Mouse (Mus musculus) v-Abl transformed pro-B cells (cell line): ENCODE data around the gene Tbxas1.

Experiments used
- in situ Hi-C, 2 experiments: fragments of 400-800 bp; cut with MboI; formaldehyde crosslinking; loops; one replicate each; pipeline ENCODE4 v1.15.1; 2025; ENCODE audit not compliant: unreplicated experiment in 2 of 2

Tbxas1 gene

DNA sequence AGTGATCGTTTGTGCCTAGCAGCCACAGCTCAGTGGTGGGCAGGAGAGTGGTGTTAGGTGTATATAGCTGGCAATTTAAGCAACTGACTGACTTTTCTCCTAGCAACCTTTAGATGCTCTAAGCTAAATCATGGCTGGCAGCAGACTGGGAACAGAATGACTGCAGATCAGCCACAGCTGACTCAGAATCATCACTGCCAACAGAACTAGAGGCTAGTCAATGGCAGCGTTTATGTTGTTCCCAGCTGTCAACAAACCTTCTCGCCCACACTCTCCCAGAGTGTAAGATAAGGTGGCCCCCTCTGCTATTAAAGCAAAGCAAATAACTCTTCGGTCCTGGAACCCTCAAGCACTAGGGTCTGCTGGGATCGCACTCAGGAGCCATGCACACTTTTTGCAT lies 144.0 kb downstream of the Tbxas1 start:
- in situ Hi-C loops = no loop called here

DNA sequence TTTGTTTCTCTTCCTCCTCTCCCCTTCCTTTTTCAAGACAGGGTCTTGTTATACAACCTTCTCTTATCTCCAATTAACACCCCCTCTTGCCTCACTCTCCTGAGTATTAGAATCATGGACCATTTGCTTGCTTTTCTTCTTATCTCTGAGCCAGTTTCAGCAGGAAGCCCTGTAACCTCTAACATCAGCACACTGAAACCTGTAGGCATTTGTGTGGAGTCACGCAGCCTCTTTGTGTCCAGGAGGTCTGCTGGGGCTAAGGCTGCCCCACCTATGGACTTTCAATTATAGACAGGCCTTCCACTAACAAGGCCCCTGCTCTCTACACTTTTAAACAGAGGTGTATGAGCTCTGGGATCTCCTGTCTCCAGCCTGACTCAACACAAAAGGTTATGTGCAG lies 146.7 kb downstream of the Tbxas1 start:
- in situ Hi-C loops = no loop called here

DNA sequence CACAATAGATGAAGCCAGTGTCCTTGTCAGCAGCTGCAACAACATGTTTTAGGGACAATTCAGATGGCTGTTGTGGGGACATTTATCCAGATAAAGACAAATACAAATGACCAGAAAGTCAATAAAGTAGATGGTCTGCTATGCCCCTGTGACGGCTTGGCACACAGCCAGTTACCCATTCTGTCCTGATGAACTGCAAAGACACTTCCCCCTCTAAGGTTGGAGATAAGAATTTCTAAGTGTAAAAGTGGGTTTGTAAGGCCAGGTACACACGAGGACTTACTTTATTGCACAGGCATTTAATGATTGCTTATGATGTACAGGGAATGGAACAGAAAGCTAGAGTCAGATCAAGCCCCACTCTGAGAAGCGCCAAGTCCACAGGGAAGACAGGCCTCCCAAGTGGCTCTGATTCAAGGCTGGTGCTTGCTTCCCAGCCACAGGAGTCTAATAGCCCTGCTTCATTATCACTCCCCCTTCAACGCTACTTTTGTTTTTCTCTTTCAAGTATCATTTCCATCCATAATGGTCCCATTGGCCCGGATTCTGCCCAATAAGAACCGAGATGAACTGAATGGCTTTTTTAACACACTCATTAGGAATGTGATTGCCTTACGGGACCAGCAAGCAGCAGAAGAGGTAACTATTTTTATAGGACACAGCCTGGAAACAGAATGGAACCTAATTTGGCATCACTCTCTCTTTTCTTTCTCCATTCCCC lies 147.4 kb downstream of the Tbxas1 start:
- in situ Hi-C loops = no loop called here

DNA sequence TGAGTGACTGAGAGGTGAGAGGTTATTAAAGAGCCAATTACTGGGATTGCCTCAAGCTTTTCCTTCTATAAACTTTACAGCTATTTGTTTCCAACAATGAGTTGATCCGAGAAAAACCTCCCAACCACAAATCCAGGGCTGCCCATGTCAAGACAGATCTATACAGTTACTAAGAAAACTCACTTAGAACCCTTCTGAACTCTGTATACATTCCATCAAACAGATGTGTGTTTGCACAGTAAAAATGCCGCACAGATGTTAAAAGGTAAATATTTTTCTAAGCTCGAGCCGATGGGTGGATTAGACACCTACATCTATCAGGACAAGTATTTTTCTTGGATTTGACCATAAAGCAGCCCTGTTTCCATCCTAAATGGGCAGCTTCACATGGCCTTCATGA lies 149.4 kb downstream of the Tbxas1 start:
- in situ Hi-C loops = no loop called here

DNA sequence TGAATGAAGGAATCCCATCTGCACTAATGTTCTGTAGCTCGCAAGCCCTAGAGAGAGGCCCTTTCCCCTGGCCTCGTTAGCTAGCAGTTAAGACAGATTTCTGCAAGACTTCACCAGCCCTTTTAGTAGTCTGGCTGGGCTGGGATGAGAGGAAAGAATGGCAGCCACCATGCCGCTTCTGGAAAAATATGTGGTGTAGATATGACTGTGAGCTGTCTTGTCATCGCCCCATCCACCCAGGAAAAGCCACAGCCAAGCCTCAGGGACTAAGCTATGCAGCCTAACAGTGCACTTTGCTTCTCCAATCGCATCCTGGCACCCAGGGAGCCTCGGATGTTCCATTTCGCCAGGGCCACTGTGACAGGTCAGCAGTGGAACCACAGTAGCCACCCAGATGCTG lies 149.8 kb downstream of the Tbxas1 start:
- in situ Hi-C loops = no loop called here

DNA sequence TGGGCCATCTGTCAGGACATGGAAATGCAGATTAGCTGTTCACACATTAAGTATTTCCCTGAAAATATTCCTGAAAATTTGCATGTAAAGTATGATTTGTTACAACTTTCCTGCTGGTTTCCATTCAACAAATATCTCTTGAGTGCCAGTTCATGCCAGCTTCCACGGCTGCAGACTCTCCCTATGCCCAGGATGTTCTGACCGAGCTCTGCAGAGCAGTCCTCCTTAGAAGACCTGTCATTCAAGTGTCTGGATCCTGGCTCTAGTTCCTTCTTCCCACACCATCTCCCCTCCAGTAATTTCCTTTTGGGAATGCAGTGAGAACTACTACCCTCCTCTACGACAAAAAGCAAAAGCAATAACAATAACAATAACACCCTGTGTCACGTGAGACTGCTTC lies 155.5 kb downstream of the Tbxas1 start:
- in situ Hi-C loops = no loop called here

DNA sequence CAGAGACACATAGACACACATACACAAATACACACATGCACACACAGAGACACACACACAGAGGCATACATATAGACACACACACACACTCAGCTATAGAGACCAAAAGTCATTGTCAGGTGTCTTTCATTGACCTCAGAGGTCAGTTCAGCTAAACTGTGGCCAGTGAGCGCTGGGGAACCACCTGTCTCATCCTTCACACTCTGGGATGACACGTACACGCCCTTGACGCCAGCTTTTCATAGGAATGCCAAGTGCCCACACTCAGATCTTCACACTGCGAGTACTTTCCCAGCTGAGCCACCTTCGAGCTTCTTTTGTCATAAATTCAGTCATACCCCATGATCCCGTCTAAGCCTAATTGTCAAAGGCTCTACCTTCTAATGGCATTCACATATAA lies 158.5 kb downstream of the Tbxas1 start:
- in situ Hi-C loops = no loop called here

DNA sequence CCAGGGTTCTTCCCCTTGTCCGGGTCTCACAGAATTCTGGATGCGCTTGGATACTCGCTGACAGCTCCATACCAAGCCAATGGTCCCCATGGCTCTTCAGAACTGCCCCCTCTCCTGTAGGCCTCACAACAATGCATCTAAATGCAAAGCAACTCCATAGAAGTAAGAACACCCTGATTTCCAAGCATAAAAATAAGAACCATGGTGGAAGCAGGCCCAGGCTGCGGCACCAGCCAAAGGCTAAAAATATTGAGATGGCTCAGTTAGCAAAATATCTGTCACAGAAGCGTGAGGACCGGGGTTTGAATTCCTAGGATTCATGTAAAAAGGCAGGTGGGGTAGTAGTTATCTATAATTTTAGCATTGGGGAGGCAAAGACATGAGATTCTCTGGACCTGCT lies 159.8 kb downstream of the Tbxas1 start:
- in situ Hi-C loops = no loop called here

DNA sequence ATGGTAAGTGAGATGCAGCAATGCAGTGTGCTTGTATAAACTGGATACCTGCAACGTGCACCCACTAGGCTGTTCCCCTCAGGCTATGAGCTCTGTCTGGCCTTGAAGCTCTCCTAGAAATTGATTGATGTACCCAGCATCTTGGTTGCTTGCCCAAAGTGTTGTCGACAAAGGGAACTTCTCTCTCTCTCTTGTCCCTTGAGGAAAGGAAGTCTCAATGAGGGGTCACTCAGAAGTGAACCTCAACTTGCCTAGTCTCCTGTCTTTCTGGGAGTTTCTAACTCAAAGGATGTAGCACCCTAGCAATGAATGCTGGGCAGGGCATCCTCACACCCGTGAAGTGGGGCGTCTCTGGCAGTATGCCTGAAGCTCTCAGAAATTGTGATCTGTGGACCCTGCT lies 161.0 kb downstream of the Tbxas1 start:
- in situ Hi-C loops = no loop called here

DNA sequence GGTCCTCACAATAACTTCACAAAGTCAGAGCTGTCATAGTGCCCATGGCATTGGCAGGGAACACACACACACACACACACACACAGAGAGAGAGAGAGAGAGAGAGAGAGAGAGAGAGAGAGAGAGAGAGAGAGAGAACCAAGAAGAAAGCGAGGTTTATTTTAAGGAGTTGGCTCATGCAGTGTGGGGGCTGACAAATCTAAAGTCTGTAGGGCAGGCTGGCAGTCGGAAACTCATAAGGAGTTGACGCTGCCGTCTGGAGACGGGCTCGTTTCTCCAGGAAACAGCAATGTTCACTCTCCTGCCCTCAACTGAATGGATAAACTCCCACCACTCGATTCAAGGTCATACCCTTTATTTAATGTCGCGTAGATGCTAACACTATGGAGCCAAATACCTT lies 165.2 kb downstream of the Tbxas1 start:
- in situ Hi-C loops = no loop called here

DNA sequence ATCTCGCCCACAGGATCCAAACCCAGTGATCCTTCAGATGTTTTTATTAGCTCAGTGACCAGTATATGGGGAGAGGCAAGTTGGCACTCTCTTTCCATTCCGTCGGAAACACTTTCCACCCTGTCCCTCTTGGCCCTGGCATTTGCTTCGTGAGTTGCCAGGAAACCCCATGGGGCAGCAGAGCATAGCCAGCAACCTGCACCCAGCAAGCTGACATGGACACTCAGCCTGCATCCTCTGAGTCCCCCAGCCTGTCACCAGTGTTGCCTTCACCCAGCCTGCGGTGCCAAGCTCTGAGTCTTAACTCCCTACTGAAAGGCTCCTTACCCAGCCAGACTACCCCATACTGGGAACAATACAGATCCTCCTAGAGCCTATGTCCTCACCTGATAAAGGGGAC lies 173.9 kb downstream of the Tbxas1 start:
- in situ Hi-C loops = no loop called here

DNA sequence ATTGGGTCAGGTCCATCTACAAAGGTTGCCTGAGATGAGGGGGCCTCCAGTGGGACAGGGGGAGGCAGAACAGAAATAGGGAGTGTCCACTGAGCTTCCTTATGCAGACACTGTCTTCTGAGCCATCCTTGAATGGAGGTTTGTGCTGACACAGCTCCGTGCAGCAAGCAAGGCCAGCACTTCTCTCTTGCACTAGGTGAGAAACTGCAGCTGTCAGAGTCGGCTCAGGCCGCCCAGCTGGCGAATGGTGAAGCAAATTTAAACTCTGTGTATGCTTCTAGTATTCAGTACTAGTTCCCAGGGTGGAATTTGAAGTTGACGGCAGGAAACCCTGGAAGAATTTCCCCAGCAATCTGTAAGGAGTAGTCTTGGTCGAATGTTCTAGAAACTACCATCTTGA lies 175.6 kb downstream of the Tbxas1 start:
- in situ Hi-C loops = no loop called here

DNA sequence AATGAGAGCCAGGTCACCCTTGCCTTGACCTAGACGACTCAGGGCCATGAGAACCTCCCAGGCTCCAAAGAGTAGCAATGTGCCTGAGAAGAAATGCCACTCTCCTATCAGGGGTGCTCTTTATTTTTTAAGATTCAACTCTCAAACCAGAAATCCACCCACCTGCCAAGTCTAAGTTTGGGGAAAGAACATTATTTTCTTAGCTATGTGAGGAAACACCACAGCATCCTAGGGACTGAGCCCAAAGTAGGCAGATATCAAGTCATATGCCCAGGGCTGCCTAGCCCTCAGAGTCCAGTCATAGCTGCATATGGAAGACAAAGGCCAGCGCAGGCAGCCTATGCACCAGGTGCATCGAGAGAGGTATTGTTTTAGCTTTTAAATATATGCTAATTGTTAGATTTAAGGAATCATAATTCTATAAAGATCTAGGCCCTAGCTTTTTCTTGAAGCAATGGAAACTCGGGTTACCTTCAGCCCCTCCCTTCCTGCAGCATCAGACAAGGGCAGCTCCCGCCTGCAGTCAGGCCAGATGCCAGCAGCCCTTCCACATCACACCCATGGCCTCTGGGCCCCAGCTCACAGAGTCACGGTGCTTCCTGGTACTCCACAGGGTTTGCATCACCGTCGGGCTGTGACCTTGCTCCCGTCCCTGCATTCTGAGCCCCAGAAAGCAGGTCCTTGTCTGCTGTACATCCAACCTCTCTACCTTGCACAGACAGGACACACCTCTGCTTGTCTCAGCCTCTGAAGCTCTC lies 176.8 kb downstream of the Tbxas1 start:
- in situ Hi-C loops = no loop called here

DNA sequence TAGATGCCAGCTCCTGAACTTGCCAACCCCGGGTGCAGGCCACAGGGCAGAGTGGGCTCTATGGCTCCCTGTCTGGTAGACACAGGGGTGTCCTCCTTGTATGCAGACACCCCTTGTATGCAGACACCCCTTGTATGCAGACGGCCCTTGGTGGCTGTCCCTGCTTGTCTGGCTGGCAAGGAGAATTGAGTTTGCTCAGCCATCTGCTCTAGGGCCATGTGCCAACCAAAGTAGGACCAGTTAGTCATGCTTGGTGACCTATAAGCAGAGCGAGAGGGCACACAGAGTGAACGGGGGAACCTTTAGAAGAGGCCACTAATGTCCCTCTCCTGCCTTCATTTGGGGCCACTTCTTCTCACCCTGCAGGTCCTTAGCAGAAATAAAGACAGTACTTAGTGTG lies 177.4 kb downstream of the Tbxas1 start:
- in situ Hi-C loops = no loop called here

DNA sequence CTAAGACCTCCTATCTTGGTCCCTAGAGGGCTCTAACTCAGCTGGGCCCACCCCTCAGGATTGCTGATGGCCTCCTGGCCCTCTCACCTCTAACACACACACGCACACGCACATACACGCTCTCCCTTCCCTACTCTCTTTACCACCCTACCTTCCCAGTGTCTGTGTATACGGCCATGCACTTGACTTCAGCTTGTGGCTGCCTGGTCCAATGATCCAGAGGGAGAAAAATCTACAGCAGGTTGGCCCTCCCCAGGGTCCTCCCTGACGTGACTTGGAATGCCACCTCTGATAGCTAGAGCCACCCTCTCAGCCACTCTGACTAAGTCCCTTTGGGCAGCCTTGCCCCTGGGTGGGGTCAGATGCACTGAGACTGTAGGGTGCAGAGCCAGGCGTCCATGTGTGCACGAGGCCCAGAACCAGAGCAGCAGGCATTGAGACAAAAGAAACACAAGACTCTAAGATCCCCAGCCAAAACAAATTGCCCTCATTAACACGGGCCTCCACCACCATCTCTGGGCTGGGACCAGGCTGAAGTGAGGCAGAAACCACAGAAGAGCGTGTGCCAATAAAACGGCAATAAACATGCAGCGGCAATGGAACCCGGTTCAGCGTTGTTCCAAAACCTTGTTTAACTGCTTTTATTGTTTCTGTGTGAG lies 179.1 kb downstream of the Tbxas1 start:
- in situ Hi-C loops = no loop called here

DNA sequence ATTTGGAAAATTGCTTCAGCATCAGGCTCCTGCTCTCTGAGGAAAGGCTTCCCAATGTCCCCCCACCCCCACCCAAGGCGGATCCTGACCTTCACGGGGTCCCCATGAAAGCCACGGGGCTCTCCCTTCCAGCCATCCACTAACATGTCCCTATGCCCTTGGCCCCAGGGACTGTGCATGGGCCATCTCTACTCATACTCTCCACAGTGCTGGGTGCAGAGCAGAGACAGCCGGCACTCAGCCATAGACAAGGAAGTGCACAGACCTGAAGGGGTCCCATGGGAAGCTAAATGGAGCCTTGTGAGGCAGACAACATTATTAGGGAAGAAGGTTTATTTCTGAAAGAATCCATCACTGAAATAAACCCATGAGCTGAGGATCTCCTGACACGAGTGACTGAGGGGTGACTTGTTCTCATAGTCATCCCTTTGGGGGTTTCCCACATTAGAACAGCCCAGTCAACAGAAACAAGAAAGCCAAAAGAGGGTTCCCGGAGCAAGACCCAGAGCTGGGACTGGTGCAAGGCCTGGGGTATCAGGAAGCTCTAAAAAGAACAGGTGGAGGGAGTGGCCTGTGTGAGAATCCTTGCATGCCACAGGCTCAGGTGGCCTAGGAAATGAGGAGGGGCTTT lies 179.8 kb downstream of the Tbxas1 start:
- in situ Hi-C loops = no loop called here

DNA sequence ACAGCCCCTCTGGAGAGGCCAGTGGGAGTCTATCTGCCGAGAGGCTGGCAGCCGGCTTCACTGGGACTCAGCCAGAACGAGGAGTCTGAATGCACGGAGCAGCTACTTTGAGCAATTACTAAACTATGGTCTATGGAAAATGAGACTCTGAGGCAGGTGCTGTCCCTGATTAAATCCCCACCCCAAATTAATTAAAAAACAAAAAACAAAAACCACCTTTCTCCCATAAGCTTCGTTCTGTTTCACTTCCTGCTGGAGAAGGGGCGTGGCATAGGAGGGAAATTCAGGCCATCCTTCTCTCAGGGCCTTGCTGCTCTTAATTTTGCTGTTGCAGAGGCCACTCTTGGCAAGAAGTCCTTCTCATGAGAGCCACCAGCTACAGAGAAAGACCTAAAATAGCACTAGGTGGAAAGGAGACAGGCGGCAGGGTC lies 180.6 kb downstream of the Tbxas1 start:
- in situ Hi-C loops = no loop called here

DNA sequence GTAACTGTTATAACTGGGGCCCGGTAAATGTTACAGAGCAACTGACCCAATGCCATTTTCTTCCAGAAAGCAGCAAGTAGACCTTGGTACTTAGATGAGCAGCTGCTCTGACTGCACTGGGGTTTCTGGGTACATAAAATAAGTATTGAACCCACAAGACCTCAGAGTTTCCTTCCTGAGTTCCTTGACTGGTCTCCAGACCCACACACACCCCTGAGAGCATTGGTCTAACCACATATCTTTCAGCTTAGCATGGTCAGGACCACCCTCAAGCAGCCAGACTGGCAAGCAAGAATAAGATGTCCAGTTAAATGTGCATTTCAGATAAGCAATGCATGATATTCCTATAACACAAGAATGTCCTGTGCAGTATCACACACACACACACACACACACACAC lies 182.0 kb downstream of the Tbxas1 start:
- in situ Hi-C loops = no loop called here

DNA sequence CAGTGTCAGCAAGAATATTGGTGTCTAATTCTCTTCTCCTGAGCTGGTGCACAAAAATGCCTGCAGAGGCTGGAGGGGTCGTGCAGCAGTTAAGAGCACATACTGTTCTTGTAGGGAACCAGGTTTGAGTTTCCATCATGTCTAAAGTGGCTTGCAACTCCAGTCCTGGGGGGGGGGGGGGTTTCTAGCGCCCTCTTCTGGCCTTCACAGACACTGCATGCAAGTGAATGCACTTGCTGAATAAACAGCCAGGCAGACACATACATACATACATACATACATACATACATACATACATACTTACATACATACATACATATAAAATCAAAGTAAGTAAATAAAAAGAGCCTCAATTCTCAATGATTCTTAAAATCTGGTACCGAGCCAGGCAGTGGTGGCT lies 183.2 kb downstream of the Tbxas1 start:
- in situ Hi-C loops = no loop called here

DNA sequence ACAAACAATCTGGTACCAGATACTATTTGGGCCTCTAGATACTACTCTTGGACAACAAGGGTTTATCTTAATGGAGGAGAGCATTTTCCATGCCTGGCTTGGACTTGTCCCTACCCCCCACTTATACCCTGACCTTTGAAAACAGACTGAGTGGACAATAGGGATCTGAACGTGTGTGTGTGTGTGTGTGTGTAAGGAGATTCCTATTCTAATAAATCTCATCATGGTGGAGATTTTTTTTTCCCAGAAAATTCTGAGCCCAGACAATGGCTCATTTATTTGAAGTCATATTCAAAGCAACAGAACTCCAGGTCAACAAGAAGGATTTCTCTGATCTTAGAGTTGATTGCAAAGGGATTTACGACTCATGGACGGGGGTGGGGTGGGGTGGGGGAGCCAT lies 183.7 kb downstream of the Tbxas1 start:
- in situ Hi-C loops = no loop called here
